Mouse (Mus musculus): ENCODE results near the gene Tfip11.

The Tfip11 gene

GRCm38 (mm10) chr5:112325546-112326445 is at the start of gene Tfip11:
Gene Tfip11, plus strand, starts transcription at chr5:112326358.
- DNase-seq: peak; percentile 97

- no peak for DNase-seq
These were observed 49.2 kb upstream of the Tfip11 start for GRCm38 (mm10) chr5:112276907-112277348.

- DNase-seq: no peak
These were observed 48.2 kb upstream of the Tfip11 start for GRCm38 (mm10) chr5:112277906-112278470.

- no peak for DNase-seq
These were observed 46.8 kb upstream of the Tfip11 start for GRCm38 (mm10) chr5:112279181-112280021.

GRCm38 (mm10) chr5:112280151-112280550 is 46.0 kb upstream of the Tfip11 start:
- DNase-seq: no peak

GRCm38 (mm10) chr5:112280863-112281660 is 45.1 kb upstream of the Tfip11 start:
- DNase-seq: no peak

- DNase-seq: no peak
These were observed 44.5 kb upstream of the Tfip11 start for GRCm38 (mm10) chr5:112281676-112282075.

GRCm38 (mm10) chr5:112282123-112282779 is 43.9 kb upstream of the Tfip11 start:
- no peak for DNase-seq

- no peak for DNase-seq
These were observed 43.2 kb upstream of the Tfip11 start for GRCm38 (mm10) chr5:112282780-112283482.

GRCm38 (mm10) chr5:112283543-112284202 is 42.5 kb upstream of the Tfip11 start:
- DNase-seq: peak; percentile 62

- no peak for DNase-seq
These were observed 42.0 kb upstream of the Tfip11 start for GRCm38 (mm10) chr5:112284203-112284582.

- no peak for DNase-seq
These were observed 40.5 kb upstream of the Tfip11 start for GRCm38 (mm10) chr5:112285548-112286085.

GRCm38 (mm10) chr5:112286608-112286983 is 39.6 kb upstream of the Tfip11 start:
- no peak for DNase-seq

GRCm38 (mm10) chr5:112286984-112287641 is 39.0 kb upstream of the Tfip11 start:
- no peak for DNase-seq

GRCm38 (mm10) chr5:112287652-112288051 is 38.5 kb upstream of the Tfip11 start:
- no peak for DNase-seq

GRCm38 (mm10) chr5:112288193-112289141 is 37.7 kb upstream of the Tfip11 start:
- no peak for DNase-seq

- no peak for DNase-seq
These were observed 36.9 kb upstream of the Tfip11 start for GRCm38 (mm10) chr5:112289236-112289635.

GRCm38 (mm10) chr5:112289819-112290535 is 36.2 kb upstream of the Tfip11 start:
- DNase-seq: no peak

Measured in kidney, adult 9 months (tissue).